Mouse (Mus musculus) olfactory bulb, adult 2 months (tissue): ENCODE measurements around the gene Rcbtb2. TPM values are rescaled to one million over a fixed set of nuclear protein-coding genes. Genes with fewer than 3 reads are reported as not detected.

Experiments
- H3K27ac ChIP-seq: fragments of 200-500 bp; 2 replicates; pipeline ENCODE4 v1.5.1; 2012; ENCODE audit warnings: low read depth, low read length; ENCODE audit not compliant: insufficient read depth
- H3K4me1 ChIP-seq: fragments of 200-500 bp; 2 replicates; pipeline ENCODE4 v1.6.1; 2012; ENCODE audit warnings: low read length; ENCODE audit not compliant: control insufficient read depth, insufficient read depth
- H3K4me3 ChIP-seq: fragments of 200-500 bp; 2 replicates; pipeline ENCODE4 v1.5.1; 2012; ENCODE audit warnings: mild to moderate bottlenecking, low read depth, low read length, moderate library complexity; ENCODE audit not compliant: insufficient read depth
- CTCF ChIP-seq: fragments of 200-500 bp; IDR thresholded peaks from 2 replicates; pipeline ENCODE4 v1.5.1; 2012; ENCODE audit warnings: low read depth, mild to moderate bottlenecking, low read length, moderate library complexity; ENCODE audit not compliant: insufficient read depth
- POLR2A ChIP-seq: fragments of 200-500 bp; IDR thresholded peaks from 2 replicates; pipeline ENCODE4 v1.6.1; 2012; ENCODE audit warnings: mild to moderate bottlenecking, low read depth, low read length, moderate library complexity; ENCODE audit not compliant: insufficient read depth
- WGBS: fragments of 180-500 bp; shearing (Covaris S2); methylation state at CpG from one replicate; pipeline ENCODE4 v1.1.7; 2018; 5-methylcytosine and 5-hydroxymethylcytosine counted together
- polyA plus RNA-seq: library from polyadenylated mRNA; stranded (reverse); fragments of >200 nt; gene quantifications from 2 replicates; pipeline ENCODE4 v1.2.4, GENCODE M21; 2012; ENCODE audit warnings: low replicate concordance; ENCODE audit not compliant: missing spikeins, insufficient read depth, insufficient read length

Gene Rcbtb2
- polyA plus RNA-seq, 1 experiment: not detected

GRCm38 (mm10) chr14:73141800-73142199 is 19.0 kb downstream of the Rcbtb2 start:
- H3K4me3 ChIP-seq: no peak overlapping the region
- no peak overlapping the region for H3K27ac ChIP-seq
- 85% methylated on average over 3 of the region's 3 CpGs for WGBS
- H3K4me1 ChIP-seq: peaks cover 6% of the 10 kb centered on the region
- no peak for TF ChIP-seq CTCF
- TF ChIP-seq POLR2A: no peak

DNA sequence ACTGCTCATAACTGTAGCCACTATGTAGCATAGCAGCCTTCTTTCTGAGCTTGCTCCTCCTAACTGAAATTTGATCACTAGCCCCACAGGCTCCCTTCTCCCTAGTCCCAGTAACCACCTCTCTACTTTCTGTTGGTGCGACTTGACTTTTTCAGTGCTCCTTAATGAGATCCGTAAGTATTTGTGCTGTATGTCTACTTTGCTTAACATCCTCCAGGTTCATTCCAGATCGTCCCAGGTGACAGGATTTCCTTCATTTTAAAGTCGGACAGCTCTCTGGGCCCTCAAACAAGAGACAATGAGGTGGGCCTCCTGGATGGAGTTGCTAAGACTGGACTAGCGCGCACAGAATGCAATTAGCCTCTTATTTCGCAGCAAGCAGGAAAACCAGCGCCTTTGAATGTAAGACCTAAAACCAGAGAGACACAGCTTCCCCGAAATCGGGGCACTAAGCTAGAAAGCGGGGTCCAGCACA is 19.6 kb downstream of the Rcbtb2 start:
- WGBS: 1% methylated on average over 11 of the region's 11 CpGs
- TF ChIP-seq POLR2A (no peak), CTCF (no peak)
- peak overlapping the region; percentile 58 for H3K4me3 ChIP-seq
- H3K4me1 ChIP-seq: peaks cover 6% of the 10 kb centered on the region
- H3K27ac ChIP-seq: peak overlapping the region; percentile 63

GRCm38 (mm10) chr14:73142896-73143709 is 20.3 kb downstream of the Rcbtb2 start:
- under 1% methylated on average over 88 of the region's 88 CpGs for WGBS
- Histone ChIP-seq H3K27ac (peak overlapping the region; percentile 63), H3K4me3 (peak overlapping the region; percentile 58), H3K4me1 (peaks cover 6% of the 10 kb centered on the region)
- TF ChIP-seq POLR2A (peak; percentile 54), CTCF (no peak)

DNA sequence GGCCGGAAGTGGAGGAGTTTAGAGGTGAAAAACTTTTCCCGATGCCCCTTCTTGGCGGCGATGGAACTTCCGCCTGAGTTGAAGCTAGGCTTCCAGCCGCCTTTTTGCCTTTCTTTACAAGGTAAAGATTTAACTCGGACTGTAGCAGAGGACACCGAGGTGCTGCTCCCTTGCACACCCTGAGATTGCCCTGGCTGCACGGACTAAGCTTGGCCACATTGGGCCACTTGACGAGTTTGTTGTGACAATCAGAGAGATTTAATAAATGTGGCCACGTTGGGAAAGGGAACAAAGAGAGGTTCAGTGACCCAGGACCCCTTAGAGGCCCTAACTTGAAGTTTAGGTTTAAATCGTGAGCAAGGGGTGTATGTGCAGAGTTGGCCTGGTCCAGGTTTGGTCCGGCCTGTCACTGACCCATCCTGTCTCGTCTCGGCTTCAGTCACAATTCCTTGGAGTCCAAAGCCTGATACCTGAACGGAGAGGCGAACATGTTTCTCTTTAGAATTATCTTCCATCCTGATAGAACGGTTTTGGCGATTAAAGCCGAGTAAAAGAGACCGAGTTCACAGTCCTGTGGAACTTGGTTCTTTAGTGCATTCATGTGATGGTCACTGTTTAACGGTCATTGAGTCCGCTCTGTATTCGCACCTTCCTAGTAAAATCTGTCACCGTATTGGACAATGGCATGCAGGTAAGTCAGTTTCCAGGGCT is 21.0 kb downstream of the Rcbtb2 start:
- 29% methylated on average over 25 of the region's 25 CpGs for WGBS
- TF ChIP-seq CTCF (no peak), POLR2A (no peak)
- Histone ChIP-seq H3K4me3 (peak overlapping the region; percentile 58), H3K27ac (peak overlapping the region; percentile 63), H3K4me1 (peaks cover 6% of the 10 kb centered on the region)

DNA sequence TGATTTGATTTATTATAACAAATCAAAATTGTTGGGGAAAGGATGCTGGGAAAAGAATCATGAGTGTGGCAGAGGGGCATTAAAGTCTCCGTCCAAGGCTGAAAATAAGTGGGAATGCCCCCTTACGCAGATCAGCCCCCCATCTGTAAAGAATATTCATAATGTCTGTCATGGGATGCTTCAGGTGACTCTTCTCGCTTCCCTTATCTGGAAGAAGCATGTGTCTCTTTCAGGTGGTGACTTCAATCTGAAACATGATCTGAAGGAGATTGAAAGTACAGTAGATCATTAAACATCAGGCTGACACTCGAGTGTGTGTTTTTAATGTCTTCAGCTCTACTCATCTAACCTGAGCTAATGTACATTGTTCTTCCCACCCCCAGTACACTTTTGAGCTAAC is 22.7 kb downstream of the Rcbtb2 start:
- H3K4me3 ChIP-seq: no peak overlapping the region
- TF ChIP-seq CTCF (no peak), POLR2A (no peak)
- 96% methylated on average over 4 of the region's 4 CpGs for WGBS
- H3K27ac ChIP-seq: no peak overlapping the region
- H3K4me1 ChIP-seq: peaks cover 6% of the 10 kb centered on the region

DNA sequence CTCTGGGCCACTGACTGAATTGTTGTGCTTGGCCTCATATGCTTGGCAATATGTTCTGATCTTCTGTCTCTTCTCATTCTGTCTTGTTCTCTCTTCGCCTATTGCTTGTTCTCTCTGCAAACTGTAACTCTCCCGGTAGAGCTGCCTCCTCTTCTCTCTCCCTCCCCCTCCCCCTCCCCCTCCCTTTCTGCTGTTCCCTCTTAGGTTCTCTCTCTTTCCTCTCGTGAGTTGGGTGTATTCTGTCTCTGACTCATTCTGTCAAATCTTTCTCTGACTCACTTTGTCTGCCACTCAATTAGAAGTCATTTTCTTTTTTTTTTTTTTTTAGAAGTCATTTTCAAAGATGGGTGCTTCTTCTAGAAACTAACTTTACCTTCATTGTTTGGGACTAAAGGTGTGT is 23.9 kb downstream of the Rcbtb2 start:
- no peak overlapping the region for H3K4me3 ChIP-seq
- H3K4me1 ChIP-seq: peaks cover 6% of the 10 kb centered on the region
- no peak for TF ChIP-seq CTCF
- TF ChIP-seq POLR2A: no peak
- H3K27ac ChIP-seq: no peak overlapping the region
- WGBS: 55% methylated on average over 3 of the region's 3 CpGs

DNA sequence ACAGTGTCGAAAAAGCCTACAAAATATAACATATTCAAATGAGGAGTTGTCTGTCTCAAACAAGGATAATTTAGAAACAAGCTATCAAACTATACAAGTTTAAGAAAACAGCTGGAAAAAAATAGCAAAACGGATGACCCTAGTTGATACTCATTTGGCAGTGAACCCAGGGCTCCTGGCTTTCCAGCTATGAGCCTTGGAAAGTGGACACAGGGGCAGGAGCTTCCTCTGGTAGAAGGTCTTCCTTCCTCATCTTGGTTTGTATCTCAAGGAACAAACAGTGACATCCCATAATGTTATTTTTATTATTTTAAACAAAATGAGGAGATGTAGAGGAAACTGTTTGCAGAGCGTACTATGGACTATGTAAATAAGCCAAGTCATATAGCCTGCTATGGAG is 25.3 kb downstream of the Rcbtb2 start:
- H3K4me1 ChIP-seq: peaks cover 6% of the 10 kb centered on the region
- no peak overlapping the region for H3K27ac ChIP-seq
- WGBS: 85% methylated on average over 3 of the region's 3 CpGs
- TF ChIP-seq POLR2A: no peak
- no peak overlapping the region for H3K4me3 ChIP-seq

- H3K4me1 ChIP-seq: peaks cover 6% of the 10 kb centered on the region
- no peak overlapping the region for H3K4me3 ChIP-seq
- 82% methylated on average over 5 of the region's 5 CpGs for WGBS
- H3K27ac ChIP-seq: no peak overlapping the region
- TF ChIP-seq CTCF: no peak
- no peak for TF ChIP-seq POLR2A
Measured at GRCm38 (mm10) chr14:73161303-73161702, 38.5 kb downstream of the Rcbtb2 start.

GRCm38 (mm10) chr14:73162192-73162800 is 39.5 kb downstream of the Rcbtb2 start:
- 77% methylated on average over 13 of the region's 13 CpGs for WGBS
- Histone ChIP-seq H3K4me3 (no peak overlapping the region), H3K4me1 (peaks cover 6% of the 10 kb centered on the region), H3K27ac (no peak overlapping the region)
- TF ChIP-seq POLR2A: no peak
- no peak for TF ChIP-seq CTCF
